Mouse (Mus musculus): ENCODE data around the gene Herpud2. TPM values are rescaled to one million over a fixed set of nuclear protein-coding genes. Genes with fewer than 3 reads are reported as not detected.
"Not testable (repeated sequence)": the region's sequence is repeated elsewhere in the genome, so short reads cannot be mapped to it uniquely, and the experiment has no call there.

Gene Herpud2
- total and polyA plus RNA-seq, 2 experiments from 2014 or later = 27.7 to 27.9 TPM

GRCm38 (mm10) chr9:25138900-25139299 is 12.7 kb downstream of the Herpud2 start:
- Histone ChIP-seq H3K36me3 (replicated peaks; ENCODE audit: control insufficient read depth, insufficient read depth, low read length) (no peaks in the 10 kb centered on the region), H3K4me1 (ENCODE audit: control insufficient read depth, insufficient read depth) (peaks cover 11% of the 10 kb centered on the region), H3K4me3 (ENCODE audit: low read depth, low read length) (no peak overlapping the region), H3K4me2 (ENCODE audit: low read depth, low read length) (no peak overlapping the region), H3K9me3 (replicated peaks; ENCODE audit: control insufficient read depth, low read length) (no peaks in the 10 kb centered on the region), H3K9ac (replicated peaks; ENCODE audit: low read depth, low read length) (no peak overlapping the region), H3K27me3 (ENCODE audit: control insufficient read depth, insufficient read depth, low read length) (no peaks in the 10 kb centered on the region), H3K27ac (ENCODE audit: low read depth) (no peak overlapping the region)
- ATAC-seq (ENCODE audit: insufficient read depth, low read depth) = no peak
- TF ChIP-seq EP300 (IDR thresholded peaks at IDR 0.05; ENCODE audit: low read depth) = no peak
- no peak for TF ChIP-seq CTCF (IDR thresholded peaks at IDR 0.05; ENCODE audit: low read depth)
- DNase-seq (ENCODE audit: low spot score) = no peak
- 97% methylated on average over 1 of the region's 1 CpGs for whole genome bisulfite sequencing

GRCm38 (mm10) chr9:25132920-25133319 is 18.7 kb downstream of the Herpud2 start:
- WGBS = 55% methylated on average over 4 of the region's 4 CpGs
- no peak for TF ChIP-seq EP300 (IDR thresholded peaks at IDR 0.05; ENCODE audit: low read depth)
- TF ChIP-seq CTCF (IDR thresholded peaks at IDR 0.05; ENCODE audit: low read depth) = no peak
- ATAC-seq (ENCODE audit: insufficient read depth, low read depth) = no peak

DNA sequence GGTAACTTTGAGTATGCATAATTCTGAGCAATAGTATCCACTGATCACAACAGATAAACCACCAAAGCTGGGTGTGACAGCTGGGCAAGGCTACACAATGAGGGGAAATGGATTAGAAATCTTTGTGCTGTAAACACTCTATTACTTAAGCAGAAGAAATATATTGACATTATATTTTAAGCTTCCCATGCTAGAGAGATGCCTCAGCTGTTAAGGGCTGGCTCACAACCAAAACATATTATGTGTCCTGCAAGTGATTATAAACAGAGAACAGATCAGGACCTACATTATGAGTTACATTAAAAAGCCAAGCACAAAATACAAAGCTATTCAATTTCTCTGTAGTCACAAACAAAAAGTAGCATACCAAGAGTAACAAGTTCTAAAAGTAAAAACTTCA is 19.4 kb downstream of the Herpud2 start:
- ATAC-seq (ENCODE audit: insufficient read depth, low read depth) (no peak), DNase-seq (ENCODE audit: low spot score) (no peak)
- no peaks in the 10 kb centered on the region for H3K9me3 ChIP-seq (replicated peaks; ENCODE audit: control insufficient read depth, low read length)
- TF ChIP-seq CTCF (IDR thresholded peaks at IDR 0.05; ENCODE audit: low read depth) (no peak), EP300 (IDR thresholded peaks at IDR 0.05; ENCODE audit: low read depth) (no peak)
- H3K4me2 ChIP-seq (ENCODE audit: low read depth, low read length) = no peak overlapping the region
- no peak overlapping the region for H3K27ac ChIP-seq (ENCODE audit: low read depth)
- H3K4me3 ChIP-seq (ENCODE audit: low read depth, low read length) = no peak overlapping the region
- H3K4me1 ChIP-seq (ENCODE audit: control insufficient read depth, insufficient read depth) = 0 out of 2 replicates have a peak, but pooled peaks cover 6% of the 10 kb centered on the region
- no peaks in the 10 kb centered on the region for H3K27me3 ChIP-seq (ENCODE audit: control insufficient read depth, insufficient read depth, low read length)
- H3K9ac ChIP-seq (replicated peaks; ENCODE audit: low read depth, low read length) = no peak overlapping the region
- peaks cover 19% of the 10 kb centered on the region for H3K36me3 ChIP-seq (replicated peaks; ENCODE audit: control insufficient read depth, insufficient read depth, low read length)

More at GRCm38 (mm10) chr9:25132920-25133319, 18.7 kb downstream of the Herpud2 start:
- Histone ChIP-seq H3K27me3 (ENCODE audit: control insufficient read depth, insufficient read depth, low read length) (no peaks in the 10 kb centered on the region), H3K4me2 (ENCODE audit: low read depth, low read length) (no peak overlapping the region), H3K27ac (ENCODE audit: low read depth) (no peak overlapping the region), H3K4me1 (ENCODE audit: control insufficient read depth, insufficient read depth) (0 out of 2 replicates have a peak, but pooled peaks cover 6% of the 10 kb centered on the region), H3K4me3 (ENCODE audit: low read depth, low read length) (no peak overlapping the region), H3K36me3 (replicated peaks; ENCODE audit: control insufficient read depth, insufficient read depth, low read length) (peaks cover 19% of the 10 kb centered on the region), H3K9me3 (replicated peaks; ENCODE audit: control insufficient read depth, low read length) (no peaks in the 10 kb centered on the region), H3K9ac (replicated peaks; ENCODE audit: low read depth, low read length) (no peak overlapping the region)
- DNase-seq (ENCODE audit: low spot score) = no peak

DNA sequence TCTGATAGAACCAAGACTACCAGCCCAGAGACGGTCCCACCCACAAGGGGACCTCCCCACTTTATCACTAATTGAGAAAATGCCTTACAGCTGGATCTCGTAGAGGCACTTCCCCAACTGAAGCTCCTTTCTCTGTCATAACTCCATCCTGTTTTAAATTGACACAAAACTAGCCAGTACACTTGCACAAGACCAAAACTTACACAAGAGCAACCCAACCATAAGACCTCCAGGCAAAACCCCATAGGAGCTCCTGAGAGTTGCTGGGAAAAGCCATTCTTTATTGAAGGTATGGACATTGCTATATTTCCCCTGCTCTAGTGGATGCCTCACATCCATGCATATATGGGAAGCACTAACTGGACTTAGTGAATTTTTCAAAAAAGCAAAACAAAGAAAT is 27.6 kb downstream of the Herpud2 start:
- Histone ChIP-seq H3K4me2 (ENCODE audit: low read depth, low read length) (no peak overlapping the region), H3K27me3 (ENCODE audit: control insufficient read depth, insufficient read depth, low read length) (no peaks in the 10 kb centered on the region), H3K36me3 (replicated peaks; ENCODE audit: control insufficient read depth, insufficient read depth, low read length) (peaks cover 35% of the 10 kb centered on the region), H3K4me1 (ENCODE audit: control insufficient read depth, insufficient read depth) (no peaks in the 10 kb centered on the region), H3K9me3 (replicated peaks; ENCODE audit: control insufficient read depth, low read length) (no peaks in the 10 kb centered on the region), H3K4me3 (ENCODE audit: low read depth, low read length) (no peak overlapping the region), H3K27ac (ENCODE audit: low read depth) (no peak overlapping the region), H3K9ac (replicated peaks; ENCODE audit: low read depth, low read length) (no peak overlapping the region)
- DNase-seq (ENCODE audit: low spot score) (no peak), ATAC-seq (ENCODE audit: insufficient read depth, low read depth) (no peak)
- TF ChIP-seq CTCF (IDR thresholded peaks at IDR 0.05; ENCODE audit: low read depth) (no peak), EP300 (IDR thresholded peaks at IDR 0.05; ENCODE audit: low read depth) (no peak)
- 68% methylated on average over 2 of the region's 2 CpGs for WGBS

- not testable (repeated sequence) for H3K27ac ChIP-seq (ENCODE audit: low read depth); ATAC-seq (ENCODE audit: insufficient read depth, low read depth); H3K9me3 ChIP-seq (replicated peaks; ENCODE audit: control insufficient read depth, low read length); H3K4me3 ChIP-seq (ENCODE audit: low read depth, low read length); H3K4me2 ChIP-seq (ENCODE audit: low read depth, low read length); H3K9ac ChIP-seq (replicated peaks; ENCODE audit: low read depth, low read length); H3K27me3 ChIP-seq (ENCODE audit: control insufficient read depth, insufficient read depth, low read length); H3K4me1 ChIP-seq (ENCODE audit: control insufficient read depth, insufficient read depth); DNase-seq (ENCODE audit: low spot score)
- H3K36me3 ChIP-seq (replicated peaks; ENCODE audit: control insufficient read depth, insufficient read depth, low read length) = peaks cover 40% of the 10 kb centered on the region
- WGBS = 96% methylated on average over 1 of the region's 1 CpGs
Observed at GRCm38 (mm10) chr9:25123590-25123989, 28.0 kb downstream of the Herpud2 start.

GRCm38 (mm10) chr9:25104638-25105037 is 47.0 kb downstream of the Herpud2 start:
- no peaks in the 10 kb centered on the region for H3K9me3 ChIP-seq (replicated peaks; ENCODE audit: control insufficient read depth, low read length)
- H3K4me2 ChIP-seq (ENCODE audit: low read depth, low read length) = no peak overlapping the region
- H3K36me3 ChIP-seq (replicated peaks; ENCODE audit: control insufficient read depth, insufficient read depth, low read length) = peaks cover 42% of the 10 kb centered on the region
- H3K4me3 ChIP-seq (ENCODE audit: low read depth, low read length) = no peak overlapping the region
- no peak overlapping the region for H3K9ac ChIP-seq (replicated peaks; ENCODE audit: low read depth, low read length)
- H3K27me3 ChIP-seq (ENCODE audit: control insufficient read depth, insufficient read depth, low read length) = no peaks in the 10 kb centered on the region
- TF ChIP-seq EP300 (IDR thresholded peaks at IDR 0.05; ENCODE audit: low read depth) = no peak
- peak; percentile 97 for TF ChIP-seq CTCF (IDR thresholded peaks at IDR 0.05; ENCODE audit: low read depth)
- no peak overlapping the region for H3K27ac ChIP-seq (ENCODE audit: low read depth)
- peak; percentile 63; the same call in 1 of the 2 replicates for ATAC-seq (ENCODE audit: insufficient read depth, low read depth)
- no peaks in the 10 kb centered on the region for H3K4me1 ChIP-seq (ENCODE audit: control insufficient read depth, insufficient read depth)
- peak; percentile 55 for DNase-seq (ENCODE audit: low spot score)
